Mouse (Mus musculus) urinary bladder, adult 2 months (tissue): Measurements from ENCODE around the gene Usp39. TPM values are rescaled to one million over a fixed set of nuclear protein-coding genes. Genes with fewer than 3 reads are reported as not detected.

Source experiments
- DNase-seq: peaks from one replicate; pipeline ENCODE4 v3.0.0; 2022; ENCODE audit warnings: low spot score
- polyA plus RNA-seq: library from polyadenylated mRNA; depleted of rRNA; stranded (reverse); fragments of >200 nt; gene quantifications from 2 replicates; pipeline ENCODE4 v1.2.3, GENCODE M21; 2012; rRNA removed

The Usp39 gene
- 23.6 and 24.0 TPM in 2 replicates for polyA plus RNA-seq

- DNase-seq = peak; percentile 81
These were observed at the start of gene Usp39 for GRCm38 (mm10) chr6:72345074-72345567. Usp39 (minus strand) TSS chr6:72345184.

GRCm38 (mm10) chr6:72392341-72392740 is 47.4 kb upstream of the Usp39 start:
- DNase-seq = no peak

- no peak for DNase-seq
These were observed 46.0 kb upstream of the Usp39 start for GRCm38 (mm10) chr6:72390795-72391521.

- peak; percentile 76 for DNase-seq
These were observed 45.2 kb upstream of the Usp39 start, which contains the start of gene Vamp8 for GRCm38 (mm10) chr6:72389941-72390771. Vamp8 (minus strand) TSS chr6:72390703.

GRCm38 (mm10) chr6:72389471-72389940 is 44.5 kb upstream of the Usp39 start:
- DNase-seq = peak; percentile 45

- no peak for DNase-seq
These were observed 43.9 kb upstream of the Usp39 start for GRCm38 (mm10) chr6:72388791-72389329.

- no peak for DNase-seq
These were observed 43.3 kb upstream of the Usp39 start for GRCm38 (mm10) chr6:72388266-72388665.

- DNase-seq = no peak
These were observed 42.8 kb upstream of the Usp39 start for GRCm38 (mm10) chr6:72387816-72388215.

GRCm38 (mm10) chr6:72386561-72386960 is 41.6 kb upstream of the Usp39 start:
- DNase-seq = no peak

GRCm38 (mm10) chr6:72385258-72385657 is 40.3 kb upstream of the Usp39 start:
- DNase-seq = no peak

GRCm38 (mm10) chr6:72383952-72384351 is 39.0 kb upstream of the Usp39 start:
- no peak for DNase-seq

GRCm38 (mm10) chr6:72383142-72383820 is 38.3 kb upstream of the Usp39 start:
- DNase-seq = no peak

GRCm38 (mm10) chr6:72382494-72382893 is 37.5 kb upstream of the Usp39 start:
- DNase-seq = no peak

GRCm38 (mm10) chr6:72380131-72380770 is 35.3 kb upstream of the Usp39 start, which contains the start of gene Vamp5:
Vamp5 (minus strand) TSS chr6:72380468.
- peak; percentile 82 for DNase-seq

- DNase-seq = no peak
These were observed 34.6 kb upstream of the Usp39 start for GRCm38 (mm10) chr6:72379377-72380130.

- no peak for DNase-seq
These were observed 33.7 kb upstream of the Usp39 start for GRCm38 (mm10) chr6:72378510-72379234.

GRCm38 (mm10) chr6:72374820-72375563 is 30.0 kb upstream of the Usp39 start:
- no peak for DNase-seq

- no peak for DNase-seq
These were observed 29.2 kb upstream of the Usp39 start for GRCm38 (mm10) chr6:72374206-72374605.

- DNase-seq = no peak
These were observed 28.2 kb upstream of the Usp39 start for GRCm38 (mm10) chr6:72373184-72373583.
